Mouse (Mus musculus) Patski (cell line): ENCODE measurements at regions not wholly inside any gene's neighbourhood (a gene's known extent, or its start where the extent isn't known, plus 50 kb on each side); places are given as distances from the start of the nearest gene placed in this dataset.

Source experiments
- ATAC-seq: fragments of 100-300 bp; one replicate; pipeline ENCODE4 v1.8.0; 2021
- CTCF ChIA-PET: fragments of 350-600 bp; sonication (Branson Sonifier 250); formaldehyde crosslinking; loops from one replicate; lab custom pipeline; 2022; ENCODE audit warnings: inconsistent platforms; lab: Charles Lee
- POLR2A ChIA-PET: fragments of 350-600 bp; sonication (Branson Sonifier 250); formaldehyde crosslinking; loops from one replicate; lab custom pipeline; 2022; ENCODE audit warnings: antibody characterized with exemption, inconsistent platforms; lab: Charles Lee
- DNase-seq: peaks from one replicate; pipeline ENCODE4 v3.0.0-alpha.2; 2011; ENCODE audit warnings: low read depth, low spot score
- H3K27me3 ChIP-seq: fragments of 371-371 bp; one replicate; pipeline ENCODE4 v1.5.1; 2021
- CTCF ChIP-seq: fragments of 100-300 bp; IDR thresholded peaks from one replicate; pipeline ENCODE4 v1.5.1; 2021
- in situ Hi-C: fragments of 300-500 bp; cut with MboI; formaldehyde crosslinking; loops from 3 replicates; pipeline ENCODE4 v1.11.1; 2018; ENCODE audit warnings: low pct_unique_long_range_greater_than_20kb, mixed read lengths

DNA sequence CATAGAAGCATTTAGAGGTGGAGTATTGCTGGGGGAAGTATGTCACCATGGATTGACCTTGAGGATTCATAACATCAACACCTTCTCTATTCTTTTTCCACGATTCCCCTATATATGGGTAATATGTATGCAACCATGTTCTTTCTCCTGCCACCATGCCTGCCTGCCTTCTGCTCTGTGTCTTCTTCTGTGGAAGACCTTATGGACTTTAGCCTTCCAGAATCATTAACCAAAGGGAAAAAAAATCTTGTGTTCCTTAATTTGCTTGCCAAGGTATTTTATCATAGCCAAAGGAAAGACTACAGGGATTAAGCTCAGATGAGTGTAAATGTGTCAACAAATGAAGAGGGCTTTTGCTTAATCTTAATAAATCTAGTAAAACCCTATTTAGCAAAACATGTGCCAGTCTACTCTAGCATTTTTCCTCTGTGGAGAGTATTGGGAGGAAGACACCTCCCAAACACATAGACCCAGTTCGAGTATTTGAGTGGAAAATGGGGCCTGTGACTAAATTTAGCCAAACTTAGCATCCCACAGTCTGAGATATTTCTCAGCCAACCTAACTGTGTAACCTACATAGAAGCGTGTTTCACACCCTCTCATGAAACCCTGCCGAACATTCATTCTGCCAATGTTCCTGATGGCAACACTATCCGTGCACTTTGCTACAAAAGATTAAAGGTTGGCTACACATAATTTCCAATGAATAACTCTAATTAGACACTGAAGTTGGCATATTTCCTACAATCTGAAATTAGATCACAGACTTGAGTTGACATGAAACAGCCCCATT lies 468.0 kb upstream of the Cblb start:
- ATAC-seq (no peak), DNase-seq (no peak)
- CTCF ChIA-PET, result no interaction called here
- POLR2A ChIA-PET, result no interaction called here
- no peak for TF ChIP-seq CTCF
- no peaks in the 10 kb centered on the region for H3K27me3 ChIP-seq
- in situ Hi-C loops, result no loop called here

DNA sequence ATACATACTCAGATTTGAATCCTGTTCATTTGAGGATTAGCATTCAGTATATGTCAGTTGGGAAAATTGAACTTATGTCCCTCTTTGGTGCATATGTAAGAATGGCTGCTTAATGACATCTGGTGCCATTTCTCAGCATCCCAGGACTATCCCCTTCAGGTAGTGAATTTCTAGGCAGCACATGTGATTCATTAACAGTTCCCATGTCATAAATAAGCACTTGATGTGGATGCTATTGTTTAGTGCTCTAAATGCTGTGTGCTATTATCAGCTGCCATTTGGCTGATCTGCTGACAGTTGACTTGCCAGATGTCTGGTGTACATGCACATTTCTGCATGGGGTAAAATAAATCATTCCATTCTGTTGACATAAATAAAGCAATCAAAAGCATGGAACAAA lies 467.0 kb upstream of the Cblb start:
- in situ Hi-C loops, result no loop called here
- POLR2A ChIA-PET, result no interaction called here
- no peaks in the 10 kb centered on the region for H3K27me3 ChIP-seq
- DNase-seq, result no peak
- TF ChIP-seq CTCF, result no peak
- no peak for ATAC-seq
- CTCF ChIA-PET, result no interaction called here

DNA sequence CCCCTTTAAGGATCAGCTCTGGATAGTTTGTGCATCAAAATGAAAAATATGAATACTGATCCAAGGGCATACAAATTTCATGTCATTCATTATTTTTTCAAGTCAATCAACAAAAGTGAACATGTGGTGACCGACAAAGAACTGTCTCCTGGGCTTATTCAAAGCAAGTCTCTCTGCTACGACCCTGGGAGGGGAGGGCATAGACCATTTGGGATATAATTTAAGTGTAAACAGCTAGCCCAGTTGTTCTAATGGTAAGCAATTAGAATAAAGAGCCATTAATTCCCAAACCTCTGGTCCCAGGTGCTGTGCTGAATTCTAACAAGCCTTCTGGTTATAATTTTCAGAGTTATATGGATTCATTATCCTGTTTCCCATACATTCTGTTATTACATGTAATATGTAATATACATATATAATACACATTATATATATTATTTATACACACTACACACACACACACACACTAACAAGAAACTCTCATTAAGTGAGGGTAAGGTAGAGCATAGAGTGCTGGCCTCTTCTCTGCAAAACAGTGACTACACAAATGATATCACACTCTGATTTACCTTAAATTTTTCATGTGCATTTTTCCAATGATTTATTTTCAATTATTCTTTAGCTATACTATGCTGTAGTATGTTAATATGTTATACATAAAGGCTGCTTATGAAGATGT lies 453.0 kb upstream of the Cblb start:
- DNase-seq (no peak), ATAC-seq (no peak)
- ChIA-PET CTCF (no interaction called here), POLR2A (no interaction called here)
- no peaks in the 10 kb centered on the region for H3K27me3 ChIP-seq
- TF ChIP-seq CTCF, result no peak
- in situ Hi-C loops, result no loop called here

DNA sequence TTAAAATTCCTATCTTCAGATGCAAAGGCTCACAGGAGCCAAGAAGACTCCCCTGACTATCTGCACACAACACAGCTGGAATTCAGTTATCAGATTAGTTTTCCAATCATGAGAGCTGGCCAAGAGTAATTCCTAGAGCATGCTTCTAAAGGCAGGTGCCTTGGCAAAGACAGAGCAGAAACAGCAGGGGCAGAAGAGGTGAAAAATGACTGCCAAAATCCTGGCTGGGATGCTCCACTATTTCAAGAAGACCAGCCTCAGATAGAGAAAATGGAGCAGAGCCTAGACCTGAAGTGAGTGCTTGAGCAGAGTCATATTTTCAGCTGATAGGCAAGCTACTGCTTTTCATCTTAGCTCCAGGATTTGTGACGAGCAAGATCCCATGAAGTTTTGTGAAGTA lies 450.5 kb upstream of the Cblb start:
- in situ Hi-C loops, result no loop called here
- ATAC-seq (no peak), DNase-seq (no peak)
- TF ChIP-seq CTCF, result no peak
- no peaks in the 10 kb centered on the region for H3K27me3 ChIP-seq
- POLR2A ChIA-PET, result no interaction called here
- CTCF ChIA-PET, result no interaction called here

DNA sequence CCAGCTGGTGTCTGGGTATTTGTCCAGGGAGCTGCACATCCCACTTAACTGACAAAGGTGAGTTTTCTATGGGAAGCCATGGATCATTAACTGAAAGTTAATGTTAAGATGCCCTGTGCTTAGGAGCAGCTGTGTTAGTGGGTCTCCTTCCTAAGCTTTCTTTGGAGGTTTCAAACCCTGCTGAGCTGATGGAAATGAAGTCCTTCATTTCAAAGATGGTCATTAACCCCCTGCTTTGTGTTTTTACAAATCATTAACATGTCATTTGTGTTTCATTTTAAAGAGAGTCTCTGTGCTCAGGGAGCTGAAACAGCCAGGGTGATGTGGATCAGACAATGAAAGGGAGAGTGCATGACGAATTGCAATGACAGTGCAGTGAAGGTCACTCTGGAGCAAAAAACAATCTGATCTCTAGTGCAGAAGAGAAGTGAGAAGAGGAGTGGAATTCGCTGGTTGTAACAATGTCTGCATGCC lies 441.1 kb upstream of the Cblb start:
- H3K27me3 ChIP-seq, result peaks cover 5% of the 10 kb centered on the region
- ChIA-PET CTCF (no interaction called here), POLR2A (no interaction called here)
- in situ Hi-C loops, result no loop called here
- no peak for TF ChIP-seq CTCF
- ATAC-seq (no peak), DNase-seq (peak; percentile 9)

DNA sequence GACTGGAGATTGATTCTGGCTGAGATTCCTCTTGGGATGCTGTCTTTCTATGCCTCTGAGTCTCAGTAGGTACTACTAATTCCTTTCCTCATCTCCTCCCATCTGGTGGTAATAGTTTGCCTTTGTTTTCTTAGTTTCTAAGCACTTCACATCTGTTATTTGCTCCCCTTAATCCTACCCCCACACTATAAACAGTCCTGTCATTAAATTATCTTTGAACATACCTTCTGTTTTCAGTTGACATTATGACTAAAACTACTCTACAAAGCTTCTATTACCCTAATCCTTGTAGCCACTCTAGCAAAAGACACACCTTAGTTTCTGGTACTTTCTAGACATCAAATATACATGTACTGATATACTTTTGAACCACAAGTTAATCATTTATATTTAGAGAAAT lies 413.4 kb upstream of the Cblb start:
- no peak for ATAC-seq
- in situ Hi-C loops, result no loop called here
- DNase-seq, result no peak
- POLR2A ChIA-PET, result no interaction called here
- CTCF ChIA-PET, result no interaction called here
- TF ChIP-seq CTCF, result no peak
- no peaks in the 10 kb centered on the region for H3K27me3 ChIP-seq

DNA sequence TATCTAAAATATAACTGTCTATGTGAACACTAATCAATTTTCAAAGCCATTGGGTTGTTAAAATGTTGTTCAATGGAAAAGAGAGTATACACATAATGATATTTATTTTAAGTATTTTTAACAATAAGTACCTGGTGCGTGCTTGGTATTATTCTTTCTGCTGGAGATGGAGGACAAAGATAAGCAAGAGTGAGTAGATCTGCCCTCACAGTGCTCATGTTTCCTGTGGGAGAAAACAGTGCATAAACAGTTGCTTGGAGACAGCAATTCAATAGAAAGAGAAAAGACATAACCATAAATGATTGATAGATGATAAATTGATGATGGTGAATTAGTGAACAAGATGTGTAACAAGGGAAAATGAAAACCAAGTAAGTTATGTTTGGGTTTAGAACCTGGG lies 384.4 kb upstream of the Cblb start:
- H3K27me3 ChIP-seq, result no peaks in the 10 kb centered on the region
- DNase-seq, result no peak
- in situ Hi-C loops, result no loop called here
- ChIA-PET CTCF (no interaction called here), POLR2A (no interaction called here)
- TF ChIP-seq CTCF, result no peak
- ATAC-seq, result no peak

DNA sequence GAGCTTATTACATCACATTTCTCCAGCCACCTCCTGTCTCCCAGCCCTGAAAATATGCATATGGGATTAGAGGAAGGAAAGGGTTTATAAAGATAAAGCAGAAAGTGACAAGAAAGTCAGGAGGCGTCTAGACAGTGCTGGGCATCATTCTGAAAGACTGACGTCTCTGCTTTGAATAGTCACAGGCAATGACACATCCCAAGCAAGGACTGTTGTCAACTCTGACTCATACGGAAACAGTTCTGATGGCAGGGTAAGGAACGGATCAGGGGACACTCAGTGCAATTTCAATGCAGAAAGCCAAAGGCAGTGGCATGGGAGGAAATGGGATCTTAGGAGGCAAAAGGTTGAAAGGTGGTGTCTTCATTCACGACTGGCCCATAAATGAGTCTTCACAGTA lies 380.9 kb upstream of the Cblb start:
- ChIA-PET POLR2A (no interaction called here), CTCF (no interaction called here)
- DNase-seq (no peak), ATAC-seq (no peak)
- H3K27me3 ChIP-seq, result no peaks in the 10 kb centered on the region
- in situ Hi-C loops, result no loop called here
- no peak for TF ChIP-seq CTCF

DNA sequence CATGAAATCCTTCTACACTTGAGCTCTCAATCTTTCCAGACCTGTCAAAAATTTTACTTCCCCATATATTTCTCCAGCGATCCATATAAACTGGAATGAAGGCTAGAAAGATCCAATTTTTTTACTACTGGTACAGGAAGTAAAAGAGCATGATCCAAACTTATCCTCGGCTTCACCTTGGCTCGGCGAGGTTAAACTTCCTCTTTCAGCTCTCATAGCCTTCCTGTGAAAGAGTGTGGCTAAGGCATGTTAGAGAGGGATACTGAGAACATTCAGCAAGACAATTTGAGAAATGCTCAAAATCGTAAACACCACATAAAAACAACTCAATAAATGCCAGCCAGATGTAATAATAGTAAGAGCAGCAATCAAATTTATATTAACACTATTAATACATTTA lies 380.3 kb upstream of the Cblb start:
- ChIA-PET CTCF (no interaction called here), POLR2A (no interaction called here)
- DNase-seq (no peak), ATAC-seq (no peak)
- TF ChIP-seq CTCF, result no peak
- in situ Hi-C loops, result no loop called here
- no peaks in the 10 kb centered on the region for H3K27me3 ChIP-seq

DNA sequence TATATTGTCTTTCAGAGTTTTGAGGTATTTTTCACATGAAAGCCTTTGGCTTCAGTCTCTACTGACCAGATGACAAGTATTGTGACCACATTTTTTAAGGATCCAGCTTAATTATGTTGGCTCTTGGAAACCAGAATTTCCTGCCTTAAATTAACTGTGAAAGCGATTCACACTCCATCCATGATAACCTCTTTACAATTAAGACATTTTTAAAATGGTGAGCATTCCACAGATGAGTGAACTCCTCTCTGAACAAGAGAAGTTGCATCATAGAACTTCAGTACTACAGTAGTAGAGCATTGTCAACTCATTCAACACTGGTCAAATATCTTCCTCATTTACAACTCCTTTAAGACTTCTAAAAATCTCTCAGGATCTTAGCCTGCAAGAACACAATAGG lies 369.3 kb upstream of the Cblb start:
- TF ChIP-seq CTCF, result no peak
- DNase-seq (no peak), ATAC-seq (no peak)
- H3K27me3 ChIP-seq, result no peaks in the 10 kb centered on the region
- CTCF ChIA-PET, result no interaction called here
- POLR2A ChIA-PET, result no interaction called here
- in situ Hi-C loops, result no loop called here

DNA sequence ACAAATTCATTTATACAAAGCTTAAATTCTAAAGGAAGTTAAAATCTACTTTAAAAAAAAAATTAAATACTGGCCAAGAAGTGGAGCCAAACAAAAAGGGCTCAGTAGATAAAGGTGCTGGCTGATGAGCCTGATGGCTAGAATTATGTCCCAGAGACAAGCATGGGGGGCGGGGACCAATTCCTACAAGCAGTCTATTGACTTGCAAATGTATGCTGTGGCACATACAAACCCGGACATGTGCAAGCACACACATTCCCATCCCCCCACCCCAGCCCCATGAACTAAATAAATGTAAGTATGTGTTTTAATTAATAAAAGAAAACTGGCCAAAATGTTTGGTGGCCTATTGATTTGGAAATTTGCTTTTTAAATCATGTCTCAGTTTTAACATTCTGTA lies 366.7 kb upstream of the Cblb start:
- TF ChIP-seq CTCF, result no peak
- no peak for DNase-seq
- in situ Hi-C loops, result no loop called here
- ATAC-seq, result no peak
- ChIA-PET POLR2A (no interaction called here), CTCF (no interaction called here)
- H3K27me3 ChIP-seq, result no peaks in the 10 kb centered on the region
